Mouse (Mus musculus): Measurements from ENCODE around the gene Ppp1cb. TPM values are rescaled to one million over a fixed set of nuclear protein-coding genes. Genes with fewer than 3 reads are reported as not detected.
"Not testable (repeated sequence)": the region's sequence is repeated elsewhere in the genome, so short reads cannot be mapped to it uniquely, and the experiment has no call there.

Ppp1cb gene
- polyA plus RNA-seq, 1 experiment from 2014 or later: 254 TPM

DNA sequence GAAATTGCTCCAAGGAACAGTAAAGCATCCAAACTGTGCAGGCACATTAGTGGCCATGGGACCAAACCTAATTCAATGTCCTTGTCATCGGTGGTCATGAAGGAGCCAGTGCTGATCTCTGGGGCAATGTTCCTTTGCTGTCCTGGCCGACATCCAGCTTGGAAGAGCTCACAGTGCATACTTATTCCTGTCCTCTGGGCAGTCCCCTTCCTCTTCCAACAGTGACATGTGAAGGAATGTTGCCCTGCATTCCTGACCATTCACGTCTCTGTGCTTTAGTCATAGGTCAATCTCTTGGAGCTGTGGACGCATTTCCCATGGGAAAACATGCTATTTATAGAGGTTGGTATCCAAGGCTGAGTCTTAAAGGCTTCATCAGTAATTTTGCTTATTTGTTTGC lies 41.8 kb upstream of the Ppp1cb start:
- H3K4me3 ChIP-seq (replicated peaks; ENCODE audit: low read depth, low read length): no peak overlapping the region
- DNase-seq: peak; percentile 28
- no peaks in the 10 kb centered on the region for H3K4me1 ChIP-seq (ENCODE audit: control insufficient read depth, insufficient read depth, low read length)
- ATAC-seq (ENCODE audit: low FRiP score, low TSS enrichment): no peak
- H3K27ac ChIP-seq (replicated peaks; ENCODE audit: low read depth, low read length): no peak overlapping the region
- WGBS: 62% methylated on average over 4 of the region's 4 CpGs
- no peak overlapping the region for H3K9ac ChIP-seq (replicated peaks; ENCODE audit: low read length)
- H3K36me3 ChIP-seq (ENCODE audit: control insufficient read depth, insufficient read depth, low read length): no peaks in the 10 kb centered on the region
- no peaks in the 10 kb centered on the region for H3K27me3 ChIP-seq (ENCODE audit: control insufficient read depth, insufficient read depth, low read length)
- H3K9me3 ChIP-seq (ENCODE audit: control insufficient read depth, low read length): no peaks in the 10 kb centered on the region
- H3K4me2 ChIP-seq (ENCODE audit: low read length): no peak overlapping the region

GRCm38 (mm10) chr5:32422081-32422589 lies 36.5 kb upstream of the Ppp1cb start:
- no peaks in the 10 kb centered on the region for H3K36me3 ChIP-seq (ENCODE audit: control insufficient read depth, insufficient read depth, low read length)
- H3K9ac ChIP-seq (replicated peaks; ENCODE audit: low read length): no peak overlapping the region
- WGBS: 12% methylated on average over 15 of the region's 15 CpGs
- ATAC-seq (ENCODE audit: low FRiP score, low TSS enrichment) (no peak), DNase-seq (peak; percentile 31)
- no peaks in the 10 kb centered on the region for H3K9me3 ChIP-seq (ENCODE audit: control insufficient read depth, low read length)
- no peaks in the 10 kb centered on the region for H3K27me3 ChIP-seq (ENCODE audit: control insufficient read depth, insufficient read depth, low read length)
- no peak overlapping the region for H3K27ac ChIP-seq (replicated peaks; ENCODE audit: low read depth, low read length)
- peak overlapping the region; percentile 8; the same call in 1 of the 2 replicates for H3K4me2 ChIP-seq (ENCODE audit: low read length)
- no peaks in the 10 kb centered on the region for H3K4me1 ChIP-seq (ENCODE audit: control insufficient read depth, insufficient read depth, low read length)
- H3K4me3 ChIP-seq (replicated peaks; ENCODE audit: low read depth, low read length): no peak overlapping the region

DNA sequence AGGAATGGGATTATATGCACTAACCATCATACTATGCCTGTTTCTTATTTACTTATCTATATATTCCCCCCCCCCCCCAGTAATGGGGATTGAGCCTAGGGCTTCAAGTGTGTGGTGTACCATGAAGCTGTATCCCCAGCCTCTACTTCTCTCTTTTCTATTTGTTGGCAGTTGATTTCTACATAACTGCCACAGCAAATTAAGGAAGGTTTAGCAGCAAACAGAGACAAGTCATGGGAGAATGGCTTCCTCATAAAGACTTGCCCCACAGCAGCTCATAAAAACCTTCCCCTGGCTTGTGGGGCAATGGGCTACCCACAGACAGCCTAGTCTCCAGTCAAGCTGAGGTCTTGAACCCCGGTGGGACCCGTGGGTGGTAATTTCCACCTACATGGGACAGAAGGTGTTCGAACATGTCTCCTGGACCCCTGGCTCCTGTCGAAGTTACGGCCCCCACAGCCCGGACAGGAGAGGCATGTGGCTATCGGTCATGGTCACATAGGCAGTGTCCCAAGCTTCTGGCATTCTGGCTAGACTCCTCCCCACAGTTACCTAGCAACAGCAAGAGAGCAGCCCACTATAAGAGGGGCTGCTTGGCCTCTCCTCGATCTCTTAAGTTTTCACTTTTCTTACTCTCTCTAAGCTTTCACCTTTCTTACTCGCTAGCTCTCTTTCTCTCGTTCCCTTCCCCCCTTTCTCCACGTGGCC lies 35.1 kb upstream of the Ppp1cb start:
- H3K9me3 ChIP-seq (ENCODE audit: control insufficient read depth, low read length): no peaks in the 10 kb centered on the region
- no peaks in the 10 kb centered on the region for H3K4me1 ChIP-seq (ENCODE audit: control insufficient read depth, insufficient read depth, low read length)
- no peaks in the 10 kb centered on the region for H3K36me3 ChIP-seq (ENCODE audit: control insufficient read depth, insufficient read depth, low read length)
- H3K27ac ChIP-seq (replicated peaks; ENCODE audit: low read depth, low read length): no peak overlapping the region
- no peak overlapping the region for H3K4me2 ChIP-seq (ENCODE audit: low read length)
- H3K4me3 ChIP-seq (replicated peaks; ENCODE audit: low read depth, low read length): no peak overlapping the region
- WGBS: 37% methylated on average over 11 of the region's 11 CpGs
- H3K27me3 ChIP-seq (ENCODE audit: control insufficient read depth, insufficient read depth, low read length): no peaks in the 10 kb centered on the region
- H3K9ac ChIP-seq (replicated peaks; ENCODE audit: low read length): no peak overlapping the region
- DNase-seq: no peak
- no peak for ATAC-seq (ENCODE audit: low FRiP score, low TSS enrichment)

DNA sequence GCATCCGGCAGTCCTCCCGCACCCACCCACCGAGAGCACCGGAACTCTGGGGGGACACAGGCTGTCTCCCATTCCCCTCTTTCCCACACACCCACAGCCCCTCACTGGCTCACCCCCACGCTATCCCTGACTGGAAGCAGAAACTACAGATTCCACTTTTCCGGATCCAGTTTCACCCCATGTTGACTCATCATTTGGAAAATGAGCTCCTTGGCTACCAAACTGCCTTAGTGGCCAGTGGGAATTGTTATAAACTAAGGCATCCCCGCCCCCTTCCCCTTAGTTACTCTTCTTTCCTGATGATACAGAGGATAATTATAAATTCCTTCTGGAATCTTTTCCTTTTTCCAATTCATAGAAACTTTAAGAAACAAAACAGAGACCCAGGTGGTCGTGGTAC lies 34.2 kb upstream of the Ppp1cb start:
- no peaks in the 10 kb centered on the region for H3K36me3 ChIP-seq (ENCODE audit: control insufficient read depth, insufficient read depth, low read length)
- no peak overlapping the region for H3K27ac ChIP-seq (replicated peaks; ENCODE audit: low read depth, low read length)
- 92% methylated on average over 8 of the region's 8 CpGs for WGBS
- H3K9ac ChIP-seq (replicated peaks; ENCODE audit: low read length): no peak overlapping the region
- H3K4me3 ChIP-seq (replicated peaks; ENCODE audit: low read depth, low read length): no peak overlapping the region
- H3K27me3 ChIP-seq (ENCODE audit: control insufficient read depth, insufficient read depth, low read length): no peaks in the 10 kb centered on the region
- DNase-seq: no peak
- H3K4me1 ChIP-seq (ENCODE audit: control insufficient read depth, insufficient read depth, low read length): no peaks in the 10 kb centered on the region
- no peak overlapping the region for H3K4me2 ChIP-seq (ENCODE audit: low read length)
- ATAC-seq (ENCODE audit: low FRiP score, low TSS enrichment): no peak
- no peaks in the 10 kb centered on the region for H3K9me3 ChIP-seq (ENCODE audit: control insufficient read depth, low read length)

- no peak for DNase-seq
- Histone ChIP-seq H3K36me3 (ENCODE audit: control insufficient read depth, insufficient read depth, low read length) (no peaks in the 10 kb centered on the region), H3K27me3 (ENCODE audit: control insufficient read depth, insufficient read depth, low read length) (no peaks in the 10 kb centered on the region), H3K4me3 (replicated peaks; ENCODE audit: low read depth, low read length) (no peak overlapping the region), H3K4me2 (ENCODE audit: low read length) (no peak overlapping the region), H3K9ac (replicated peaks; ENCODE audit: low read length) (no peak overlapping the region), H3K27ac (replicated peaks; ENCODE audit: low read depth, low read length) (no peak overlapping the region), H3K4me1 (ENCODE audit: control insufficient read depth, insufficient read depth, low read length) (no peaks in the 10 kb centered on the region), H3K9me3 (ENCODE audit: control insufficient read depth, low read length) (no peaks in the 10 kb centered on the region)
- WGBS: 75% methylated on average over 14 of the region's 14 CpGs
- no peak for ATAC-seq (ENCODE audit: low FRiP score, low TSS enrichment)
These were observed 33.0 kb upstream of the Ppp1cb start for GRCm38 (mm10) chr5:32425485-32426171.

- Histone ChIP-seq H3K4me3 (replicated peaks; ENCODE audit: low read depth, low read length) (no peak overlapping the region), H3K4me1 (ENCODE audit: control insufficient read depth, insufficient read depth, low read length) (no peaks in the 10 kb centered on the region), H3K27me3 (ENCODE audit: control insufficient read depth, insufficient read depth, low read length) (no peaks in the 10 kb centered on the region), H3K27ac (replicated peaks; ENCODE audit: low read depth, low read length) (no peak overlapping the region), H3K9me3 (ENCODE audit: control insufficient read depth, low read length) (no peaks in the 10 kb centered on the region), H3K4me2 (ENCODE audit: low read length) (no peak overlapping the region), H3K36me3 (ENCODE audit: control insufficient read depth, insufficient read depth, low read length) (no peaks in the 10 kb centered on the region), H3K9ac (replicated peaks; ENCODE audit: low read length) (no peak overlapping the region)
- ATAC-seq (ENCODE audit: low FRiP score, low TSS enrichment) (no peak), DNase-seq (no peak)
- WGBS: 98% methylated on average over 1 of the region's 1 CpGs
These were observed 28.2 kb upstream of the Ppp1cb start for GRCm38 (mm10) chr5:32430399-32430798.

GRCm38 (mm10) chr5:32434346-32434745 lies 24.3 kb upstream of the Ppp1cb start:
- WGBS: 90% methylated on average over 3 of the region's 3 CpGs
- H3K36me3 ChIP-seq (ENCODE audit: control insufficient read depth, insufficient read depth, low read length); H3K4me3 ChIP-seq (replicated peaks; ENCODE audit: low read depth, low read length); H3K27ac ChIP-seq (replicated peaks; ENCODE audit: low read depth, low read length); H3K4me1 ChIP-seq (ENCODE audit: control insufficient read depth, insufficient read depth, low read length); H3K9me3 ChIP-seq (ENCODE audit: control insufficient read depth, low read length); H3K27me3 ChIP-seq (ENCODE audit: control insufficient read depth, insufficient read depth, low read length); H3K9ac ChIP-seq (replicated peaks; ENCODE audit: low read length); ATAC-seq (ENCODE audit: low FRiP score, low TSS enrichment); DNase-seq; H3K4me2 ChIP-seq (ENCODE audit: low read length): not testable (repeated sequence)

DNA sequence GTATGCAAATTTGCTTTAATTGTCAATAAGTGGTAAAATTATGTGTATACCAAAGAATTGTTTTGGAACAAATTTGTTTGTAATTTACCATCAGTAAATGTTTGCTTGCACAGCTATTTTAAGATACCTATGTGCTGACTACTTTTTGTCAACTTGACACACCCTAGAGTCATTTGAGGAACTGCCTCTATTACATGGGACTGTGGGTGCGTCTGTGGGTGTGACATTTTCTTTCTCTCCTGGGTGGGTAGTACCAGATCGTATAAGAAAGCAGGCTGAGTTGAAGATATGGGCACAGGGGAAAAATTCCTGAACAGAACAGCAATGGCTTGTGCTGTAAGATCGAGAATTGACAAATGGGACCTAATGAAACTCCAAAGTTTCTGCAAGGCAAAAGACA lies 23.0 kb upstream of the Ppp1cb start:
- Histone ChIP-seq H3K36me3 (ENCODE audit: control insufficient read depth, insufficient read depth, low read length) (no peaks in the 10 kb centered on the region), H3K4me1 (ENCODE audit: control insufficient read depth, insufficient read depth, low read length) (no peaks in the 10 kb centered on the region), H3K4me2 (ENCODE audit: low read length) (no peak overlapping the region), H3K9me3 (ENCODE audit: control insufficient read depth, low read length) (no peaks in the 10 kb centered on the region), H3K27ac (replicated peaks; ENCODE audit: low read depth, low read length) (no peak overlapping the region), H3K9ac (replicated peaks; ENCODE audit: low read length) (no peak overlapping the region), H3K27me3 (ENCODE audit: control insufficient read depth, insufficient read depth, low read length) (no peaks in the 10 kb centered on the region), H3K4me3 (replicated peaks; ENCODE audit: low read depth, low read length) (no peak overlapping the region)
- 94% methylated on average over 3 of the region's 3 CpGs for WGBS
- no peak for ATAC-seq (ENCODE audit: low FRiP score, low TSS enrichment)
- DNase-seq: no peak
